Mouse (Mus musculus): ENCODE measurements around the gene Sp2.

Gene Sp2

DNA sequence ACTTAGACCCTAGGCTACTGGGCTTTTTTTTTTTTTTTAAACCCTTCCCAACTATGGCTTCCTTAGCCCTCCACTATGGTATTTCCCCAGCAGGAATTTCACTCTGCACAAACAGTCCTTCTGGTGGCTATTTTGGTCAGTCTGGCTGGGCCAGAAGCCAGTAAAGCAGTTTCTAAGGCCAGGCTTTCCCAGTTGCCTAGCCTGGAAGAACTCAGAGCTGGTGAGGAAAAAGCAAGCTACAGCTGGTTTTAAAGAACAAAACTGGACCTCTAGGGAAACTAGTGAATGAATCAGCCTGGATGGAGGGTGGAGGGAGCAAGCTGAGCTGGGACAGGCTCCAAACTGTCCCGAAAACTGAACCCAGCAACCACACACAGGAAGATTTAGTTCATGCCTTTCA is 13.0 kb downstream of the Sp2 start:
- peak; percentile 70 for DNase-seq

DNA sequence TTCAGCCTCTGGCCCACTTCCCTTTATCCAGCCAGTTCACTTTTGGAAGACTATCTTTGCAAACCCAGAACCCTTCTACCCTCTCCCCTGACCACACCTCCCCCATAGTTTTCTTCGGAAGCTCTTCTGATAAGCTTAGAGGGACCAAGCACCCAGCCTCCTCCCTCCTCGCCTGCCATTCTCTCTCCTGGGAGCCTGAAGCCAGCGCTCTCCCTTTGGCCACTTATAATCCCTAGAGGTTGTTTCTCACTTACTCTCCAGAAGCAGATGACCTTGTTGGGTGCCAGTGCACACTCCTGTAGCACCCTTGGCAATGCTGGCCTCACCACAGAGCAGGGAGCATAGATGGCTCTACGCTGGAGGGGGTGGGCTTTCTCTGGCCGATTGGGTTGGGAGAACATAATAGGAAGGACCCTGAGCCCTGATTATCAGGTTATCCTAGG is 13.5 kb downstream of the Sp2 start:
- peak; percentile 49 for DNase-seq

DNA sequence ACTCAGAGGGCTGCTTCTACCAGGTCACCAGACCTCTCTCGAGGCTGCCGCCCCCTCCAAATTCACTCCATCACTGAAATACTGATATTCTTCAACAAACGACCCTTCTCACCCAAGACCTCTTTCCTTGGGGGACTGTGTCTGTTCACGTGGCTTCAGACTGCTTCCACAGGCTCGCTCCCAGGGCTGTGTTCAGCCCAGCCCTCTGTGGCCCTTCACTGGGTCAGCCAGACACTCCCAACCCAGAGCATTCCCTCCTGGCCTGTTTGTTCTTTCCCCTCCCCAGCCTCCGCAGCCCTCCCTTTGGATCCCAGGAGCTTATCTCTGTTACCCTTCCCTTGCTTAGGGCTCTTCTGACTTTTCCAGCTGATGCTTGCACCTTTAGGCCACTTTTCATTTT is 14.3 kb downstream of the Sp2 start:
- no peak for DNase-seq

DNA sequence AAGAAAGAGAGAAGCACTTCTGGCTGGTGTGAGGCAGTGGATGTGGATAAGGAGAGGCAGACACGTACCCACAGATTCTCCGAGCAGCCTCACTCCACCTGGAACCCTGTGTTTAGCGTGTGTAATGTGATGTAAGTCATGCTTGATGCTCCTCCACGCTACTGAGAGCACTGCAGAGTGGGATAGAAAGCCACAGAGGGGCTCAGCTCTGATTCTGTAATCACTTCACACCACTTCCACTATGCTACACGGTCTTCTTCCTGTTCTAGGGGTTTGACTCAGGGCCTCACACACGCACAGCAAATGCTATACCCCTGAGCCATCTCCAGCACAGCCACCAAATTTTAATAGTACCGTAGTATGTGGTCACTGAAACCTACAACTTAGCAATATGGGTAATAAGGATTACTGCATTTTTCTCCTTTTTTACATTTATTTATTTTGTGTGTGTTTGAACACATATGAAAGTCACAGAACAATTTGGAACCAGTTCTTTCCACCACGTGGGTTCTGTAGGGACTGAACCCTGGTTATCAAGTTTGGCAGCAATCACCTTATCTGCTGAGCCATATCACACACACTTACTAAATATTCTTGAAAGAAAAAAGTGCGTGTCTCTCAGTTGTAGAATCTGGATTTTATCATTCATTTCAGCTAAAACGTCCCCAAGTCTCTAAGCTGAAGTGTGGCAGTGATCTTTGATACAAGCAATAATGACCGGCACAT is 15.1 kb downstream of the Sp2 start:
- DNase-seq: no peak

DNA sequence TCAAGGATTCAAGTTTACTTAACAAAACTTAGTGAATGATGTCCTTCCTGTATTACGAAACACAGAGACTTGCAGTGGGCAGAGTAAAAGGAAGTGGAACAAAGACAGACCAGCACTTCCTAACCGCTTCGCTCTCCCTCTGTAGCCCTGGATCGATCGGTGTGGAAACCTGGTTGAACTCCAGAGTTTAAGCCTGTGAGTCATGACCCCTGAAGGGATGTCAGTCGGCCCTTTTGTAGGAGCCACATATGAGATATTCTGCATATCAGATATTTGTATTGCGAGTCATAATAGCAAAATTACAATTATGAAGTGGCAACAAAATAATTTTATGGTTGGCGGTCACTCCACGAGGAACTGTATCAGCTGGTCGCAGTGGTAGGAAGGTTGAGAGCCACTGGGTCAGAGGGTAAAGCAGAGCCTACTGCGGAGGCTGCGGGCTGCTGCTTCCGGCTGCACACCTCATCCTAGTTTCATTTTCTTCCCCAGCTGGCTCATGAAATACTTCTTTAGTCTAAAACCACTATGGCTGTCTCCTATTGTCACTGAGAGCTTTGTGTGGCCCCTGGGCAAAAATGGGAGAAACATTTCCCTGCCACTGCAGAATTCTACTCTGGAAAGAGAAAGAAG is 15.7 kb downstream of the Sp2 start:
- no peak for DNase-seq

DNA sequence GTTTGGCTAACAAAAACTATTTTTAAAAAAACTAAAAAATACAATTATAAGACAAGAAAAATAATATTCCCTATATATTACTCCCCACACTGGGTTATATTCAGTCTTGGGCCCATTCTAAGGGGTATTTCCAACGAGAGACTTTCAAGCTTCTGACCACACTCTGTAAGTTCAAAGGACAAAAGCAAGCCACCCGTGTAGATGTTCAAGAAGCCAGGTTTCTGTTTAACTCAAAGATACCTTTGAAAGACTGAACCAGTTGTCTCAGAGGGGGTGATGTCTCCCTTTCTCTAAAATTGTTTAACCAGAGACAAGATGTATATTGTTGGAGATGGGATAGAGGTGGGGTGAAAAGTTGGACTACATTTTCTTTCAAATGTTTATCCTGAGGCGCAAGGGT is 16.6 kb downstream of the Sp2 start:
- DNase-seq: no peak

DNA sequence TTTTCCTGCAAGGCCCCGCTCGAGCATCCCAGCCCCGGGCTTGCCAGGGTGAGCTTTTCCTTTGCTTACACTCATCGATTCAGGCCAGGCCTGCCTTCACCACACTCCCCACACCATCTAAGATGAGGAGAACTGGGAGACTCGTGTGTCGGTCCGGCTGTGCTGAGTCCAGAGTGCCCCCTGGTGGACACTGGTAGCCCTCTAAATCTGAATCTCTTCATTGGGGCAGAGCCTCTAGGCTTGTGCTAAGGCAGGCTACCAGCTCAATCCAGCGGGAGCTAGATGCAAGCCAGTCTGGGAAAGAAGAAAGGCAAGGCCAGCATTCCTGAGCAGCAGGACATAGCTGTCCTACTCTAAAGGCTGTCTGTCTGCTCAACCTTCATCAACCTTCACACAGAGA is 19.2 kb downstream of the Sp2 start:
- peak; percentile 94 for DNase-seq

DNA sequence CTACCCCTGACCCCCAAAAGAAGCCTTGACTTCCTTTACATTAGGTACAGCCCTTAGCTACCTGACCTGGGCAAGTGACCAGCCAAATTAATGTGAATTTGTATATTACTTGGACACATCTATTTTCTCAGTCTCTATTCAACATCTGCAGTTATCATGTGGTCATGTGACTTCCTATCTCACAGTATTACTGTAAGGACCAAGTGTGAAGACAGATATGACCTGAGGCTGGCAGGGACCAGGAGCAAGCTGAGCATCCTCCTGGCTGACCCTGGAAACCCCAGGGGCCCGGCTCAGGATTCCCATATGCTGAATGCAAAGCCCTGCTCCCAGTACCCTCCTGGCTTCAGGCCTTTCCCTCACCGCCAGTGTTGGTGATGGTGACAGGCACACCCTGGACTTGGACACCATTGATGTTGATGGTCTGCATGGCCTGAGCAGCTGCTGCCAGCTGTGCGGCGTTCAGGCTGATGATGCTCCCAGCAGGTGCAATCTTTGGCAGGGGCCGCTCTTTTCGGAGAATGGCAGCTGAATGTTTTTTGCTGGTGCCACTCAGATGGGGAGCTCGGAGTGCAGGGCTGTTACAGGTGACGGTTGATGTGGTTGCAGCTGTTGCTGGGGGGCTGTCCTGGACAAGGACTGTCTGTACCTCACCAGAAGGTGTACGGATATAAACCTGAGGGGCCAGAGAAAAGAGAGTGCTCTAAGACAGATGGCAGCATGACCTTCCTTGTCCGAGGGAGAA is 25.5 kb downstream of the Sp2 start:
- DNase-seq: no peak

DNA sequence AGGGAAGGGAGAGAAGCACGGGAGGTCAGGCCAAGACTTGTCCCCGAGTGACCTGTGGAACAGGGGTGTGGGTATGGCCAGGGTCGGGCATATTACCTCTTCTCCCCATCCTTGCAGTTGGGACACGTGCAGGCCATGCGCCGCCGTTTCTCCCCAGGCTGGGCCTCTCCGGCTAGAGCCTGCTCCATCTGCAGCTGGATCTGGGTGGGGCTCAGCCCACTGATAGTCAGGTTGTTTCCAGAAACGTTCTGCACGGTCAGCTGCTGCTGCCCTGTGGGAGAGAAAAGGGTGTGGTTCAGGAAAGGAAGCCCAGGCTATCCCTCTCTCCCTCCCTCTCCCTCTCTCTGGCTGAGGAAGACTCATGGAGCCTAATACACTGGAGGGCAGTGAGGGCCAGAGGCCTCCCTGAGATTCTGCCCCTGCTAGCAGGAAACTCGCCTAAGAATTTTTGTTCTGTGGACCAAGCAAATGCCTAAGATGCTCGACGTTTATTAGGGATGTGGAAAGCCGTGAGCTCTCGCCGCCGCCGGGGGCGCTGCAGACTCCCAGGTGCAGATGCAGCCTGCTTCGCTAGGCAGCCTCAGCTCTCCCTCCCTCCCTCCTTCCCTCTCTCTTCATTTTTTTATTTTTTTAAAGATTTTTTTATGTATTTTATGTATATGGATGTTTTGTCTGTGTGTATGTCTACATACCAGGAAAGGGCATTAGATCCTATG is 26.6 kb downstream of the Sp2 start:
- no peak for DNase-seq

DNA sequence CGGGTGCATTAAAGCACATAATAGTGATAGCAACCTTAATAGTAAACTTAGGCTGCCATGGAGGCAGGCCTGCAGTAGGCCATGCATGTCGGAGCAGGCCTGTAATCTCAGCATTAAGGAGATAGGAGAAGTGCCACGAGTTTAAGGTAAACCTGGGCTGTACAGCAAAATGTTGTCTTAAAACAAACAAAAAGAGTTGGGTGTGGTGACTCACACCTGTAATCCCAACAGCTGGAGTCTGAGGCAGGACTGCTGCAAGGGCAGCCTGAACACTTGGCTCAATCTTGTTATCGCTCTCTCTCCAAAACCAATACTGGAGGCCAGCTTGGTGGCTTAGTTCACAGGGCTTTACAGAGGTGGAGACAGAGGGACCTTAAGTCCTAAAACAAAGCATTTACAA is 27.7 kb downstream of the Sp2 start:
- DNase-seq: no peak

DNA sequence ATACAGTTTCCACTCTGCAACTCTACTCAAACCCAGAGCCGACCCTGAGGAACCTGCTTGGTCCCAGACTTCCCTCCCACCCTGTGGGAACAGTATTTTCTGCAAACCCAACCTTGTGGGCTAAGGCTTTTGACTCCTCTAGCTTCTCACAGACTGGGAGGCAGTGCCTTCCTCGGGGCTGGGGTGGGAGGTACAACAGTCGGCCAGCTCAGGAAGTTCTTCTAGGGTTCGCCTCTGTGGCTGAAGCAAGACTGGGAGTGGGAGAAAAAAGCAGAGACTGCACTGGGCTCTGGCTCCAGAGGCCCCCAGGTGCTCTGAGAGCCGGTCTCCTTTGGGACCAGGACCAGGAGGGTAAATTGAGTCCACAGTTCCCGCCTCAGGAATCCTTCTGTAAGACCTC is 29.9 kb downstream of the Sp2 start:
- DNase-seq: no peak

DNA sequence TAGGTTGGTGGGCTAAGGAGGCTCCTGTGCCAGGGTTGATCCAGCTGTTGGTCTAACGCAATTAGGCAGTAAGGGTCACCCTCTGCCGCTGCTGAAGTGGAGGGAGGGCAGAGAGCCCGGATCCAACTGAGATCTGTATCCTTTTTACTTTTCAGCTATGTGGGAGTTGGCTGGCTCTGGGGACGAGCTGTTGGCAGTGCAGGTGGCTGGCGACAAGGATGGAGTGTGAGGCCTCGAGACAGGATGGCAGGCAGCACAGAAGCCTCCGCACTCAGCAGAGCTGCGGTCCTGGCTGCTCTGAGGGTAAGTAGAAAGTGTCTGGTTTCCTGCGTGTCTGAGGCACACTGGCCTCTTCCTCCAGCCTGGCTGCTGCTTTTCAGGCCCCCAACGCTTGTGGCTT is 30.3 kb downstream of the Sp2 start:
- no peak for DNase-seq

DNA sequence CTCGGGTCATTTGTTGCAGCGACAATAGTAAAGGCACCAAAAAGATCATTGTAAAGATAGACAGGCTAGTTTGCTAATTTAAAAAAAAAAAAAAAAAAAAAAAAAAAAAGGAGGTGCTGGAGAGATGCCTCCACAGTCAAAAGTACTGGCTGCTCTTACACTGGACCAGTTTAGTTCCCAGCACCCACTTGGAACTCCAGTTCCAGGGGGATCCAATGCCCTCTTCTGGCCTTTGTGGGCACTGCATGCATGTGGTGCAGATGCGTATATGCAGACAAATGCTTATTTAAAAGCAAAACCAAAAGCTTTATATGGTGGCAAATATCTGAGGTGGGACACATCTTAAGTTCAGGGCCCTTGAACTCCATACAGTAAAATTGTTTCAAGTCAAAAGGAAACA is 32.0 kb downstream of the Sp2 start:
- no peak for DNase-seq

DNA sequence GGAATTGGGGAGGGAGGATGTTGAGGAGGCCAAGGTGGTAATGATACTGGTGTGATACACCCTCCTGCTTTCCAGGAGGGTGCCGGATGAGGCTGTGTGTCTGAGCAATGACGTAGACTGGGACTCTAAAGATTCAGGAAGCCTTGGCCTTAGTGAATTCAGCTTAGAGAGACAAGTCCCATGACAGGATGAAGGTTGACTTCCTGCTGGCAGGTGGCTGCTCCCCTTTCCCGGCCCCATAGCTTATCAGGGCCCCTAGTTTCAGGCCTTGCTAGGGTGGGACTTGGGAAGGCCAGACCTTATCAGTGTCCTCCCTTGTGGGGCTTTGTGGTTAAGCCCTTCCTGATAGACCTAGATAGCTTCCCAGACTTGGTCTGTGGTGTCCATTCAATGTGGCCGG is 34.9 kb downstream of the Sp2 start:
- DNase-seq: no peak

DNA sequence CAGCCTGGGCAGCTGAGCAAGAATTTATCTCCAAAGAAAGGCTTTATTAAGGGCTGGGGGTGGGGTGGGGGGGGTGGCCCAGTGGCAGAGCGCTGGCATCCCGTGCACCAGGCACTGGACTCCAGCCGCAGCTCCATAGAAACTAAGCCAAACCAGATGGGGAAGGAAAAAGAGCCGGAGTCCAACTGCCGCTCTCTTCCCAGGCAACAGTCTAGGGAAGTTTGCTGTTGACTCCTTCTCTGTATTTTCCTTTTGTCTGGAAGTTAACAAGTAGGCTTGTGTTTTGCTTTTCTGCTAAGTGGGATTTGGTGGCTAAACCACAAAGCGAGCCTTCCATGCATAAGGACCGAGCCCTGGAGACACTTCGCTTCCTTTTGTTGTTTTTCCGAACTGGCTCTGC is 36.3 kb downstream of the Sp2 start:
- no peak for DNase-seq

DNA sequence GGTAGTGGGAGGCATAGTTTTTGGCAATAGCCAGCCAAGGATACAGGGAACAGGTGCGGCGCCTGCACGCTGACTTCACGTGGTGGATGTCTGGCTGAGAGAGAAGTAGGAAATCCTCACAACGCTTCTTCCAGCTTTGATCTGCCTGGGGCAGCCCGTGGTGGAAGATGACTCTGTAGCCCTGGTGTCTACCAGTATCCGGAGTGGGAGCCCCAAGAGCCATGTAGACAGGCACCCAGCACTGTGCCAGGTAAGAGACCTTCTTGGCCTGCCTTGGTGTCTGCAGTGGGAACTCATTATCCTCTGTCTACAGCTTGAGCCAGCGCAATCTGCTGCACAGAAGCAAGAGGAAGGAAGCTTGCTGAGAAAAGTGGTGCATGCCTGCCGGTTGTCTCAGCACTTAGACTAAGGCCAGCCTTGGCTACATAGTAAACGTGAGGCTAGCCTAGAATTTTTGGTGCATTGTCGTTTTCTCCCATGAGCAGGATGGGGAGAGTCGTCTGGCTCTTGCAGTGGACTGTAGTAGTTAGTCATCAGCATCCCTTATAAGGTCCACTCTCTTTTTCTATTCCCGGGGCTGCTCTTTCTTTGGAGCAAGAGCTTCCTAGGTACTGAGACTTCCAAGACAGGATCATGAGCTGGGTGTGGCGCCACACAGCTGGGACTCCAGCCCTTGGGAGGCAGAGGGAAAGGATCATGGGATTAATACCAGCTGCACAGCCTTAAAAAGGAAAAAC is 37.7 kb downstream of the Sp2 start:
- DNase-seq: no peak

DNA sequence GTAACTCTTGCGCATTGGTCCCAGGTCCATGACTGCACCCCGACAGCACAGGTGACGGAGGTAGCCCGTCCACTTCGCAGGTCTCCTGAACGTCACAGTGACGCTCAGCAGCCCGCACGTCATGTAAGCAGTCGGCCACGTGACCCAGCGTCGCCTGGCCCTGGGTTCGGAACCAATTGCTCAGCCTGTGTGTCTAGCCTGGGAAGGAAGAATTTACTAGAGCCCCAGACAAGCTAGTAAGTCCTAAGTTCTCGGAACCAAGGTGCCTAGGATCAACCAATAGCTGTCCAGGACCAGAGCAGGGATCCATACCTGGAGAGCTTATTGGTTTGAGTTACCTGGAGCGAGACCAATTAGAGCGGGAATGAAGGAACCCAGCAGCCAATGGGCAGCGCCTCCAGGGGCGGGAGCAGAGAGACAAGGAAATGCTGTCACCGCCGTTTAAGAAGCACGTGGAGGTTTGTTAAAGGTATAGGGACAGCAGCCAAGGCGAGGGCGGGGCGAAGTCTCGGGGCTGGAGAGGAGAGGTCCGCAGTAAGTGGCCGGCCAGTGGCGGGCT is 38.9 kb downstream of the Sp2 start, which contains the start of gene Pnpo:
TSS of gene Pnpo (minus strand) at position 241 of the 559 bp plus-strand sequence.
- DNase-seq: peak; percentile 98

DNA sequence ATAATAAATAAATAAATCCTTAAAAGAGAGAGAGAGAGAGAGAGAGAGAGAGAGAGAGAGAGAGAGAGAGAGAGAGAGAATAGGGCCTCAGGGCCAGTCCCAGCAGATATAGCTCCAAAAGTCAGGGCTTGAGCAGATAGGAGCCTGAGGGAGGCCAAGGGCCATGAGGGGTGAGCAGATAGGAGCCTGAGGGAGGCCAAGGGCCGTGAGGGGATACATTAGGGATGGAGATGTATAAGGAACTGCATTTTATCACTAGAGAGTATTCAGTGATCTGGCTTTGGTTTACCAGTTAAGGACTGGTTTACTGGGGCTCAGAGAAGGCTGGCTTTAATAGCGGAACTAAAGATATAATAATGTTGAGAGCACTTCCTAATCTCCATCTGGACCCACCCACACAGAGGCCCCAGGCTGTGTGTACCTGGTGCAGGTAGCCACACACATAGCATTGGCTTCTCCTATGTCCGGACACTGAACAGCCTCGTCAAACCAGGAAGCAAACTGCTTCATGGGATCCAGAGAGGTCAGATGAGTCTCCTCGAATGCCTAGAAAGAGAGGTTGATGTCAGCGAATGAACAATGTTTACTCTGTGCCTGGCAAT is 40.7 kb downstream of the Sp2 start:
- no peak for DNase-seq

DNA sequence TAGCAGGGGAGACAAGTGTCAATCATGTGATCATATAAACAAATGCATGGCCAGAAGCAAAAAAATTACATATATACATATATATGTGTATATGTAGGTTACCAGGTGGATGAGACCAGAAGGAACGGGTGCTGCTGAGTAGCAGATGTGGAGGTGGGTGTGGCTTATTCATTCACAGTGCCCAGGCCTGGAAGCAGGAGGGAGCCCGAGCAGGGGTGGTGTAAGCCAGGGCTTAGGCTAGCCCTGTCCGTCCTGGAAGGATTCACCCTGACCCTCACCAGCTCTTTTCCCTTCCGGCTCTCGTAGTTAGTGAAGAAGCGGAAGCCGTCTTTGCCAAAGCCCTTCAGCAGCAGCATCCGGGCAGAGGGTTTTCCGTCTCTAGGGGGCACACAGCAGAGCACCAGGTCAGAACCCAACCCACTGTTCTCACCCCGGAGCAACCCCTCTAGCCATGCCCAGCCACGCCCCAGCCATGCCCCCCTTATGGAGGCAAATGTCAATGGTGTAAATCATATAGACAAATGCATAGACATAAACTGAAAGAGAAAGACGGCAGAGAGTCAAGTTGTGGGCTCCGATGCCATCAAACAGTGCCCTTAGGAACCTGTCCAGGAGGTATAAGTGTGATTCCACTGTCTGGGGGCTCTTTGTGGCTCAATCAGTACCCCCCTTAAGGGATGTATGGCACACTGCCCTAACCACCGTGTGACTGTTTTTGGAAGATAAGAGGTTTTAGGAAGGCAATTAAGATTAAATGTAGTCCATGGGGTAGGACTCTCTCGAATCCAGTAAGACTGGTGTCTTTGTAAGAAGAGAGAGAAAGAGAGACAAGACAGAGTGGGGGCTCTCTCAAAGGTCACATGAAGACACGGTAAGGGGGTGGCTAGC is 41.9 kb downstream of the Sp2 start:
- DNase-seq: no peak

DNA sequence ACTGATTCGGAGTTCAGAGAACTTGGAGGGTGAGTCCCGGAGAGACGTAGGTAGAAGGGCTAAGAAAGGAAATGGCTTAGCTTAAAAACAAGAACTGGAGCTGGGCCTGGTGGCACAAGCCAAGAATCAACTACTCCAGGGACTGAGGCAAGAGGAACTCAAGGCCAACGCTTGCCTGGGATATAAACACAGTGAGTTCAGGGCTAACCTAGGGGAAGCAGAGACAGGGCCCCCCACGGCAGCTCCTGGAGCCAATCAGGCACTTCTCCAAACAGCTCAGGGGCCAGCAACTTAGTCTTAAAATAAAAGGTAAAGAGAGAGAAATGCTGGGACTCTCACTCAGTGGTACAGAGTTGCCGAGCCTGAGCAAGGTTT is 44.3 kb downstream of the Sp2 start:
- no peak for DNase-seq
